Mouse (Mus musculus) limb, embryonic 11.5 days (tissue): ENCODE measurements around the gene Ube2r2. TPM values are rescaled to one million over a fixed set of nuclear protein-coding genes. Genes with fewer than 3 reads are reported as not detected.

ENCODE experiments used
- ATAC-seq: fragments of 200-750 bp; cut with Nextera tagmentation; 2 replicates; pipeline ENCODE4 v1.8.0; 2017; ENCODE audit warnings: low read depth; ENCODE audit not compliant: insufficient number of reproducible peaks, low FRiP score, low TSS enrichment
- DNase-seq: peaks from one replicate; pipeline ENCODE4 v3.0.0-alpha.2; 2015; ENCODE audit warnings: low spot score
- H3K27ac ChIP-seq: fragments of 300-500 bp; sonication (generic); replicated peaks from 2 replicates; pipeline ENCODE4 v1.5.1; 2014; ENCODE audit warnings: low read depth, mild to moderate bottlenecking, low read length
- H3K27me3 ChIP-seq: fragments of 300-500 bp; sonication (generic); 2 replicates; pipeline ENCODE4 v1.6.1; 2014; ENCODE audit warnings: mild to moderate bottlenecking, low read length, mixed read lengths; ENCODE audit not compliant: control insufficient read depth, insufficient read depth
- H3K36me3 ChIP-seq: fragments of 300-500 bp; sonication (generic); 2 replicates; pipeline ENCODE4 v1.6.1; 2014; ENCODE audit warnings: mild to moderate bottlenecking, low read length, moderate library complexity, mixed read lengths; ENCODE audit not compliant: control insufficient read depth, insufficient read depth
- H3K4me1 ChIP-seq: fragments of 300-500 bp; sonication (generic); 2 replicates; pipeline ENCODE4 v1.6.1; 2014; ENCODE audit warnings: low read length, mixed read lengths; ENCODE audit not compliant: control insufficient read depth, insufficient read depth
- H3K4me2 ChIP-seq: fragments of 300-500 bp; sonication (generic); 2 replicates; pipeline ENCODE4 v1.6.1; 2014; ENCODE audit warnings: low read depth, mild to moderate bottlenecking, moderate library complexity; ENCODE audit not compliant: severe bottlenecking
- H3K4me3 ChIP-seq: fragments of 300-500 bp; sonication (generic); 2 replicates; pipeline ENCODE4 v1.5.1; 2014; ENCODE audit warnings: low read depth, low read length
- H3K9ac ChIP-seq: fragments of 300-500 bp; sonication (generic); 2 replicates; pipeline ENCODE4 v1.6.1; 2014; ENCODE audit warnings: mild to moderate bottlenecking, low read length
- H3K9me3 ChIP-seq: fragments of 300-500 bp; sonication (generic); 2 replicates; pipeline ENCODE4 v1.6.1; 2016; ENCODE audit warnings: low read length; ENCODE audit not compliant: control insufficient read depth
- WGBS: fragments of 180-500 bp; shearing (Covaris S2); extraction: QIAGEN DNeasy Blood & Tissue Kit; methylation state at CpG from one replicate; pipeline ENCODE4 v1.1.7; 2014; 5-methylcytosine and 5-hydroxymethylcytosine counted together
- polyA plus RNA-seq: library from polyadenylated mRNA; unstranded; fragments of >200 nt; fragmentation: Nextera tagmentation; extraction: Ambion mirVana; gene quantifications from 2 replicates; pipeline ENCODE4 v1.2.1, GENCODE M21; 2014

The Ube2r2 gene
- polyA plus RNA-seq, 1 experiment from 2014 or later = 109 TPM

- DNase-seq = no peak
- Histone ChIP-seq H3K4me3 (no peak overlapping the region), H3K27ac (no peak overlapping the region), H3K36me3 (no peaks in the 10 kb centered on the region), H3K27me3 (peaks cover 17% of the 10 kb centered on the region), H3K4me1 (peaks cover 16% of the 10 kb centered on the region), H3K9ac (no peak overlapping the region), H3K4me2 (no peak overlapping the region), H3K9me3 (no peaks in the 10 kb centered on the region)
- WGBS = 39% methylated on average over 8 of the region's 8 CpGs
- no peak for ATAC-seq
These were observed 39.4 kb upstream of the Ube2r2 start for GRCm38 (mm10) chr4:41096169-41096568.

GRCm38 (mm10) chr4:41096794-41097193 is 38.7 kb upstream of the Ube2r2 start:
- no peak overlapping the region for H3K27ac ChIP-seq
- 70% methylated on average over 5 of the region's 5 CpGs for WGBS
- no peak overlapping the region for H3K9ac ChIP-seq
- H3K4me2 ChIP-seq = no peak overlapping the region
- no peak for DNase-seq
- peaks cover 10% of the 10 kb centered on the region for H3K4me1 ChIP-seq
- peaks cover 17% of the 10 kb centered on the region for H3K27me3 ChIP-seq
- no peak overlapping the region for H3K4me3 ChIP-seq
- no peaks in the 10 kb centered on the region for H3K36me3 ChIP-seq
- ATAC-seq = no peak
- H3K9me3 ChIP-seq = no peaks in the 10 kb centered on the region

GRCm38 (mm10) chr4:41097381-41097780 is 38.2 kb upstream of the Ube2r2 start:
- no peak overlapping the region for H3K27ac ChIP-seq
- WGBS = 42% methylated on average over 13 of the region's 13 CpGs

GRCm38 (mm10) chr4:41097871-41098576 is 37.5 kb upstream of the Ube2r2 start, which contains the start of gene Aqp3:
Aqp3 (minus strand) TSS chr4:41098183.
- peak; percentile 42; the same call in 1 of the 2 replicates for ATAC-seq
- WGBS = under 1% methylated on average over 42 of the region's 42 CpGs

More at GRCm38 (mm10) chr4:41097381-41097780, 38.2 kb upstream of the Ube2r2 start:
- H3K27me3 ChIP-seq = peaks cover 17% of the 10 kb centered on the region
- no peak for ATAC-seq
- H3K4me2 ChIP-seq = peak overlapping the region; percentile 74; the same call in 1 of the 2 replicates
- DNase-seq = no peak
- H3K36me3 ChIP-seq = no peaks in the 10 kb centered on the region
- H3K9me3 ChIP-seq = no peaks in the 10 kb centered on the region
- no peak overlapping the region for H3K4me3 ChIP-seq
- no peak overlapping the region for H3K9ac ChIP-seq
- H3K4me1 ChIP-seq = peaks cover 9% of the 10 kb centered on the region; the same call in 1 of the 2 replicates

GRCm38 (mm10) chr4:41098577-41098951 is 37.0 kb upstream of the Ube2r2 start:
- H3K4me2 ChIP-seq = peak overlapping the region; percentile 74
- peaks cover 17% of the 10 kb centered on the region for H3K27me3 ChIP-seq
- H3K4me3 ChIP-seq = peak overlapping the region; percentile 41
- H3K36me3 ChIP-seq = no peaks in the 10 kb centered on the region
- no peaks in the 10 kb centered on the region for H3K9me3 ChIP-seq
- WGBS = 21% methylated on average over 11 of the region's 11 CpGs
- H3K4me1 ChIP-seq = peaks cover 9% of the 10 kb centered on the region; the same call in 1 of the 2 replicates
- H3K9ac ChIP-seq = no peak overlapping the region
- no peak overlapping the region for H3K27ac ChIP-seq
- peak; percentile 40 for DNase-seq
- no peak for ATAC-seq

More at GRCm38 (mm10) chr4:41097871-41098576, 37.5 kb upstream of the Ube2r2 start, which contains the start of gene Aqp3:
- Histone ChIP-seq H3K9ac (peak within 1 kb of the TSS; percentile 47; the same call in 1 of the 2 replicates), H3K36me3 (no peaks in the 10 kb centered on the region), H3K9me3 (no peaks in the 10 kb centered on the region), H3K4me3 (peak within 1 kb of the TSS; percentile 41), H3K27ac (no peak within 1 kb of the TSS), H3K4me1 (peaks cover 9% of the 10 kb centered on the region; the same call in 1 of the 2 replicates), H3K4me2 (peak within 1 kb of the TSS; percentile 74), H3K27me3 (peaks cover 17% of the 10 kb centered on the region)
- peak; percentile 49 for DNase-seq

- no peak overlapping the region for H3K4me2 ChIP-seq
- no peaks in the 10 kb centered on the region for H3K9me3 ChIP-seq
- H3K36me3 ChIP-seq = no peaks in the 10 kb centered on the region
- no peak overlapping the region for H3K9ac ChIP-seq
- 53% methylated on average over 1 of the region's 1 CpGs for WGBS
- ATAC-seq (no peak), DNase-seq (no peak)
- peaks cover 17% of the 10 kb centered on the region for H3K27me3 ChIP-seq
- H3K4me1 ChIP-seq = peaks cover 9% of the 10 kb centered on the region; the same call in 1 of the 2 replicates
- H3K4me3 ChIP-seq = no peak overlapping the region
- H3K27ac ChIP-seq = no peak overlapping the region
These were observed 34.6 kb upstream of the Ube2r2 start for GRCm38 (mm10) chr4:41100986-41101385.

- ATAC-seq (no peak), DNase-seq (no peak)
- Histone ChIP-seq H3K36me3 (no peaks in the 10 kb centered on the region), H3K4me3 (no peak overlapping the region), H3K4me2 (no peak overlapping the region), H3K27ac (no peak overlapping the region), H3K9ac (no peak overlapping the region), H3K27me3 (peaks cover 8% of the 10 kb centered on the region), H3K4me1 (peaks cover 7% of the 10 kb centered on the region; the same call in 1 of the 2 replicates), H3K9me3 (no peaks in the 10 kb centered on the region)
These were observed 32.6 kb upstream of the Ube2r2 start for GRCm38 (mm10) chr4:41102901-41103300.

GRCm38 (mm10) chr4:41107440-41107839 is 28.1 kb upstream of the Ube2r2 start:
- no peak overlapping the region for H3K4me3 ChIP-seq
- no peak overlapping the region for H3K4me2 ChIP-seq
- H3K27me3 ChIP-seq = no peaks in the 10 kb centered on the region
- 76% methylated on average over 4 of the region's 4 CpGs for WGBS
- H3K9ac ChIP-seq = no peak overlapping the region
- DNase-seq = no peak
- H3K9me3 ChIP-seq = no peaks in the 10 kb centered on the region
- H3K27ac ChIP-seq = no peak overlapping the region
- no peak for ATAC-seq
- H3K4me1 ChIP-seq = no peaks in the 10 kb centered on the region
- H3K36me3 ChIP-seq = no peaks in the 10 kb centered on the region
